Mouse (Mus musculus): ENCODE results near the gene Zfp384. TPM values are rescaled to one million over a fixed set of nuclear protein-coding genes. Genes with fewer than 3 reads are reported as not detected.

Gene Zfp384
- total RNA-seq (2014; rRNA removed; ENCODE audit: low replicate concordance) (18.4 and 20.4 TPM in 2 replicates), polyA plus RNA-seq (2015; fragmentation: Nextera tagmentation; extraction: Ambion mirVana) (5.4 and 5.5 TPM in 2 replicates)

GRCm38 (mm10) chr6:125009129-125009180, at the start of gene Zfp384:
Gene Zfp384 (plus strand): TSS chr6:125009145.
- H3K9ac ChIP-seq (replicated peaks; ENCODE audit: low read depth, low read length): peak within 1 kb of the TSS; percentile 94
- no peak for TF ChIP-seq EP300 (IDR thresholded peaks at IDR 0.05; ENCODE audit: low read depth)
- no peak for TF ChIP-seq CTCF (IDR thresholded peaks at IDR 0.05; ENCODE audit: low read depth)
- no peak for ATAC-seq (ENCODE audit: insufficient read depth, low read depth)
- DNase-seq (ENCODE audit: low spot score): no peak
- H3K4me3 ChIP-seq (ENCODE audit: low read depth, low read length): peak within 1 kb of the TSS; percentile 94
- 0% methylated on average over 3 of the region's 3 CpGs for WGBS
- H3K27me3 ChIP-seq (ENCODE audit: control insufficient read depth, insufficient read depth, low read length): no peaks in the 10 kb centered on the region
- peak within 1 kb of the TSS; percentile 77 for H3K4me2 ChIP-seq (ENCODE audit: low read depth, low read length)
- peaks cover 25% of the 10 kb centered on the region for H3K36me3 ChIP-seq (replicated peaks; ENCODE audit: control insufficient read depth, insufficient read depth, low read length)
- peak within 1 kb of the TSS; percentile 99 for H3K27ac ChIP-seq (ENCODE audit: low read depth)
- no peaks in the 10 kb centered on the region for H3K9me3 ChIP-seq (replicated peaks; ENCODE audit: control insufficient read depth, low read length)
- peaks cover 21% of the 10 kb centered on the region for H3K4me1 ChIP-seq (ENCODE audit: control insufficient read depth, insufficient read depth)

- peaks cover 47% of the 10 kb centered on the region for H3K36me3 ChIP-seq (replicated peaks; ENCODE audit: control insufficient read depth, insufficient read depth, low read length)
- WGBS: 91% methylated on average over 13 of the region's 13 CpGs
These were observed 49.0 kb upstream of the Zfp384 start for GRCm38 (mm10) chr6:124959960-124960359.

GRCm38 (mm10) chr6:124961021-124961420, 47.9 kb upstream of the Zfp384 start:
- WGBS: 91% methylated on average over 12 of the region's 12 CpGs
- DNase-seq (ENCODE audit: low spot score) (no peak), ATAC-seq (ENCODE audit: insufficient read depth, low read depth) (no peak)
- H3K27ac ChIP-seq (ENCODE audit: low read depth): no peak overlapping the region
- no peaks in the 10 kb centered on the region for H3K9me3 ChIP-seq (replicated peaks; ENCODE audit: control insufficient read depth, low read length)
- H3K9ac ChIP-seq (replicated peaks; ENCODE audit: low read depth, low read length): no peak overlapping the region
- H3K4me1 ChIP-seq (ENCODE audit: control insufficient read depth, insufficient read depth): peaks cover 11% of the 10 kb centered on the region
- no peak overlapping the region for H3K4me3 ChIP-seq (ENCODE audit: low read depth, low read length)
- no peak overlapping the region for H3K4me2 ChIP-seq (ENCODE audit: low read depth, low read length)
- peaks cover 47% of the 10 kb centered on the region for H3K36me3 ChIP-seq (replicated peaks; ENCODE audit: control insufficient read depth, insufficient read depth, low read length)
- H3K27me3 ChIP-seq (ENCODE audit: control insufficient read depth, insufficient read depth, low read length): no peaks in the 10 kb centered on the region
- no peak for TF ChIP-seq EP300 (IDR thresholded peaks at IDR 0.05; ENCODE audit: low read depth)
- TF ChIP-seq CTCF (IDR thresholded peaks at IDR 0.05; ENCODE audit: low read depth): no peak

More at GRCm38 (mm10) chr6:124959960-124960359, 49.0 kb upstream of the Zfp384 start:
- no peak overlapping the region for H3K9ac ChIP-seq (replicated peaks; ENCODE audit: low read depth, low read length)
- H3K9me3 ChIP-seq (replicated peaks; ENCODE audit: control insufficient read depth, low read length): no peaks in the 10 kb centered on the region
- H3K27ac ChIP-seq (ENCODE audit: low read depth): no peak overlapping the region
- no peak for DNase-seq (ENCODE audit: low spot score)
- no peak overlapping the region for H3K4me3 ChIP-seq (ENCODE audit: low read depth, low read length)
- no peaks in the 10 kb centered on the region for H3K27me3 ChIP-seq (ENCODE audit: control insufficient read depth, insufficient read depth, low read length)
- peaks cover 8% of the 10 kb centered on the region for H3K4me1 ChIP-seq (ENCODE audit: control insufficient read depth, insufficient read depth)
- H3K4me2 ChIP-seq (ENCODE audit: low read depth, low read length): no peak overlapping the region
- TF ChIP-seq EP300 (IDR thresholded peaks at IDR 0.05; ENCODE audit: low read depth) (no peak), CTCF (IDR thresholded peaks at IDR 0.05; ENCODE audit: low read depth) (no peak)
- no peak for ATAC-seq (ENCODE audit: insufficient read depth, low read depth)

- no peak for DNase-seq (ENCODE audit: low spot score)
These were observed 44.3 kb upstream of the Zfp384 start for GRCm38 (mm10) chr6:124964638-124965037.

GRCm38 (mm10) chr6:124965088-124965719, 43.7 kb upstream of the Zfp384 start, which contains the start of gene Cops7a:
Gene Cops7a (minus strand): TSS chr6:124965538.
- TF ChIP-seq EP300 (IDR thresholded peaks at IDR 0.05; ENCODE audit: low read depth) (peak; percentile 90), CTCF (IDR thresholded peaks at IDR 0.05; ENCODE audit: low read depth) (peak; percentile 3; the same call in 1 of the 2 replicates)
- peak within 1 kb of the TSS; percentile 87 for H3K27ac ChIP-seq (ENCODE audit: low read depth)
- DNase-seq (ENCODE audit: low spot score) (peak; percentile 93), ATAC-seq (ENCODE audit: insufficient read depth, low read depth) (peak; percentile 94)
- peak within 1 kb of the TSS; percentile 68 for H3K9ac ChIP-seq (replicated peaks; ENCODE audit: low read depth, low read length)
- H3K4me1 ChIP-seq (ENCODE audit: control insufficient read depth, insufficient read depth): peaks cover 13% of the 10 kb centered on the region
- no peaks in the 10 kb centered on the region for H3K27me3 ChIP-seq (ENCODE audit: control insufficient read depth, insufficient read depth, low read length)
- H3K4me2 ChIP-seq (ENCODE audit: low read depth, low read length): peak within 1 kb of the TSS; percentile 77
- H3K9me3 ChIP-seq (replicated peaks; ENCODE audit: control insufficient read depth, low read length): no peaks in the 10 kb centered on the region
- WGBS: under 1% methylated on average over 68 of the region's 68 CpGs
- peaks cover 15% of the 10 kb centered on the region for H3K36me3 ChIP-seq (replicated peaks; ENCODE audit: control insufficient read depth, insufficient read depth, low read length)
- H3K4me3 ChIP-seq (ENCODE audit: low read depth, low read length): peak within 1 kb of the TSS; percentile 69

More at GRCm38 (mm10) chr6:124964638-124965037, 44.3 kb upstream of the Zfp384 start:
- H3K9me3 ChIP-seq (replicated peaks; ENCODE audit: control insufficient read depth, low read length): no peaks in the 10 kb centered on the region
- TF ChIP-seq EP300 (IDR thresholded peaks at IDR 0.05; ENCODE audit: low read depth): no peak
- TF ChIP-seq CTCF (IDR thresholded peaks at IDR 0.05; ENCODE audit: low read depth): peak; percentile 4; the same call in 1 of the 2 replicates
- H3K4me1 ChIP-seq (ENCODE audit: control insufficient read depth, insufficient read depth): peaks cover 13% of the 10 kb centered on the region
- 36% methylated on average over 16 of the region's 16 CpGs for WGBS
- H3K9ac ChIP-seq (replicated peaks; ENCODE audit: low read depth, low read length): peak overlapping the region; percentile 68
- peaks cover 20% of the 10 kb centered on the region for H3K36me3 ChIP-seq (replicated peaks; ENCODE audit: control insufficient read depth, insufficient read depth, low read length)
- ATAC-seq (ENCODE audit: insufficient read depth, low read depth): no peak
- no peaks in the 10 kb centered on the region for H3K27me3 ChIP-seq (ENCODE audit: control insufficient read depth, insufficient read depth, low read length)
- peak overlapping the region; percentile 87 for H3K27ac ChIP-seq (ENCODE audit: low read depth)
- peak overlapping the region; percentile 69 for H3K4me3 ChIP-seq (ENCODE audit: low read depth, low read length)
- peak overlapping the region; percentile 77 for H3K4me2 ChIP-seq (ENCODE audit: low read depth, low read length)

- DNase-seq (ENCODE audit: low spot score) (peak; percentile 7), ATAC-seq (ENCODE audit: insufficient read depth, low read depth) (no peak)
- 10% methylated on average over 15 of the region's 15 CpGs for WGBS
These were observed 43.2 kb upstream of the Zfp384 start for GRCm38 (mm10) chr6:124965747-124966146.

More at GRCm38 (mm10) chr6:124965747-124966146, 43.2 kb upstream of the Zfp384 start:
- H3K27me3 ChIP-seq (ENCODE audit: control insufficient read depth, insufficient read depth, low read length): no peaks in the 10 kb centered on the region
- H3K4me2 ChIP-seq (ENCODE audit: low read depth, low read length): peak overlapping the region; percentile 77
- H3K4me3 ChIP-seq (ENCODE audit: low read depth, low read length): peak overlapping the region; percentile 69
- TF ChIP-seq EP300 (IDR thresholded peaks at IDR 0.05; ENCODE audit: low read depth): no peak
- H3K27ac ChIP-seq (ENCODE audit: low read depth): peak overlapping the region; percentile 87
- H3K9me3 ChIP-seq (replicated peaks; ENCODE audit: control insufficient read depth, low read length): no peaks in the 10 kb centered on the region
- peaks cover 13% of the 10 kb centered on the region for H3K4me1 ChIP-seq (ENCODE audit: control insufficient read depth, insufficient read depth)
- peaks cover 11% of the 10 kb centered on the region for H3K36me3 ChIP-seq (replicated peaks; ENCODE audit: control insufficient read depth, insufficient read depth, low read length)
- H3K9ac ChIP-seq (replicated peaks; ENCODE audit: low read depth, low read length): peak overlapping the region; percentile 68

Data from heart, postnatal 0 days (tissue).